Mouse (Mus musculus) kidney, embryonic 16.5 days (tissue): Measurements from ENCODE around the gene Dnase1l2. TPM values are rescaled to one million over a fixed set of nuclear protein-coding genes. Genes with fewer than 3 reads are reported as not detected.

Experiments
- ATAC-seq: fragments of 200-750 bp; cut with Nextera tagmentation; 2 replicates; pipeline ENCODE4 v1.8.0; 2017; ENCODE audit warnings: moderate TSS enrichment; ENCODE audit not compliant: low FRiP score, low TSS enrichment
- H3K27ac ChIP-seq: fragments of 300-500 bp; sonication (generic); 2 replicates; pipeline ENCODE4 v1.5.1; 2014; ENCODE audit warnings: low read length
- H3K27me3 ChIP-seq: fragments of 300-500 bp; sonication (generic); 2 replicates; pipeline ENCODE4 v1.6.1; 2014; ENCODE audit warnings: low read length, control low read depth, mixed read lengths; ENCODE audit not compliant: insufficient read depth
- H3K36me3 ChIP-seq: fragments of 300-500 bp; sonication (generic); 2 replicates; pipeline ENCODE4 v1.6.1; 2014; ENCODE audit warnings: low read length, control low read depth, mixed read lengths; ENCODE audit not compliant: insufficient read depth
- H3K4me1 ChIP-seq: fragments of 300-500 bp; sonication (generic); 2 replicates; pipeline ENCODE4 v1.6.1; 2014; ENCODE audit warnings: low read length, control low read depth, mixed read lengths; ENCODE audit not compliant: insufficient read depth
- H3K4me2 ChIP-seq: fragments of 300-500 bp; sonication (generic); replicated peaks from 2 replicates; pipeline ENCODE4 v1.6.1; 2014; ENCODE audit warnings: low read depth, low read length
- H3K4me3 ChIP-seq: fragments of 300-500 bp; sonication (generic); 2 replicates; pipeline ENCODE4 v1.5.1; 2014; ENCODE audit warnings: mild to moderate bottlenecking, low read length
- H3K9ac ChIP-seq: fragments of 300-500 bp; sonication (generic); replicated peaks from 2 replicates; pipeline ENCODE4 v1.6.1; 2014; ENCODE audit warnings: low read length
- H3K9me3 ChIP-seq: fragments of 300-500 bp; sonication (generic); 2 replicates; pipeline ENCODE4 v1.6.1; 2016; ENCODE audit warnings: low read length, control low read depth
- WGBS: fragments of 180-500 bp; shearing (Covaris S2); extraction: QIAGEN DNeasy Blood & Tissue Kit; methylation state at CpG from one replicate; pipeline ENCODE4 v1.1.7; 2014; 5-methylcytosine and 5-hydroxymethylcytosine counted together
- polyA plus RNA-seq: library from polyadenylated mRNA; unstranded; fragments of >200 nt; fragmentation: Nextera tagmentation; extraction: Ambion mirVana; gene quantifications from 2 replicates; pipeline ENCODE4 v1.2.1, GENCODE M21; 2015

The Dnase1l2 gene
- polyA plus RNA-seq, 1 experiment from 2014 or later, result 3.2 TPM

DNA sequence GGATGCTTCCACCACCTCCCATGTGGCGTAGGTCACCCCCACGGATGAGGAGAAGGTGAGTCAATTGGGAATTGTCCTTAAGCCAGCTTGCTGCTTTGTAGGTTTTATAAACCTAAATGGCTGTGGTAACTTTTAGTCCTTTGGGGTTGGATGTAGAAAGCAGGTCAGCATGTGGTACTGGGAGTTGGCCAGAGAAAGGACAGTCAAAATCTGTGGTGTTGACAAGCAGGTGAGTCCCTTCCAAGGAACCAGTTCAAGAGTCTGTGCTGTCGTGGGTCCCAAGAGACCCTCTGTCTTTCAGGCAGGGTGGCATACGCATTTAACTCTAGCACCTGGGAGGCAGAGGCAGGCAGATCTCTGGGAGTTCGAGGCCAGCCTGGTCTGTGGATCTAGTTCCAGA is 18.4 kb downstream of the Dnase1l2 start:
- 95% methylated on average over 5 of the region's 5 CpGs for WGBS
- Histone ChIP-seq H3K9me3 (no peaks in the 10 kb centered on the region), H3K4me3 (no peak overlapping the region), H3K27ac (no peak overlapping the region), H3K9ac (no peak overlapping the region), H3K36me3 (peaks cover 55% of the 10 kb centered on the region), H3K4me2 (no peak overlapping the region), H3K4me1 (peaks cover 4% of the 10 kb centered on the region; the same call in 1 of the 2 replicates), H3K27me3 (no peaks in the 10 kb centered on the region)
- no peak for ATAC-seq

DNA sequence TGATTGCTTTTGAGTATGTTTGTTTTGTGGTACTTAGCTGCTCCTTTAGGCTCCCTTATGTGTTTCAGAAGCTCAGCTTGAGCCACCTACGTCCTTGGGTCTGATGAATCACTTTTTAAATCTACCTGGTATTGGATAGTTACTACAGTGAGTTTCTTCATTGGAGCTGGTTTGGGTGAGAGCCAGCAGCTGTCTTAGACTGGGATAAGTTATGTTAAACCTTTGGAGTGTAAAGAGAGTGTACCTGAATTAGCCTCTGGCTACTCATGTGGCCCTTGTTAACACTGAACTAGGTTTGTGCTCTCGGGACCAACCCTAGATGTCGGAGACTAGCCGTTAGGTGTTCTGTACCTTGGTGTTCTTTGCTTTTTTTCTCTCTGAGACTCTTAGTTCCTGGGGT is 19.8 kb downstream of the Dnase1l2 start:
- 92% methylated on average over 4 of the region's 4 CpGs for WGBS
- Histone ChIP-seq H3K9me3 (no peaks in the 10 kb centered on the region), H3K4me2 (no peak overlapping the region), H3K36me3 (peaks cover 68% of the 10 kb centered on the region), H3K9ac (no peak overlapping the region), H3K27me3 (no peaks in the 10 kb centered on the region), H3K4me3 (no peak overlapping the region), H3K27ac (no peak overlapping the region), H3K4me1 (peaks cover 4% of the 10 kb centered on the region; the same call in 1 of the 2 replicates)
- ATAC-seq, result no peak

DNA sequence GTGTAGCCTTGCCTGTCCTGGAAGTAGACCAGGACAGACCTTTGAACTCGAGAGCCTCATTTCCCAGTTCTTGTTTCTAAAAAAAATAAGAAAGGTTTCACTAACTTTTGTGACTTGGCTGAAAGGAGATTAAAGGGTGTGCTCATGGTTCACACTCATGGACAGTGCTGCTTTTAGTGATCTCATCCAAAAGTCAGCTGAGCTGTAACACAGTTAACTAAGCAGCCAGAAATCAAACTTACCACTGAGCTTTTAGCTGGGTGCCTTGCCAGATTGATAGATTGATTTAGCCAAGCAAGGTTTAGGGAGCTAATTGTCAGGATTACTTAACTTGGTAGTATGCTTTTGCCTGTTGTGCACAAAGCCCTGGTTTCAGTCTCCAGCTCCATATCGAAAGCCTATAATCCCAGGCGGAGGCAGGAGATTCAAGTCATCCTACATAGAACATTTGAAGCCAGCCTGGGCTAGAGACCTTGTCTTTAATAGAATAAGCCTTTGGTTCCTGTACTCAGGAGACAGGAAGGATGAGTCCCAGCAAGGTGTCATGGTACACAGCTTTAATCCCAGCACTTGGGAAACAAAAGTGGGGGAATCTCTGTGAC is 26.8 kb downstream of the Dnase1l2 start:
- WGBS, result 81% methylated on average over 3 of the region's 3 CpGs

DNA sequence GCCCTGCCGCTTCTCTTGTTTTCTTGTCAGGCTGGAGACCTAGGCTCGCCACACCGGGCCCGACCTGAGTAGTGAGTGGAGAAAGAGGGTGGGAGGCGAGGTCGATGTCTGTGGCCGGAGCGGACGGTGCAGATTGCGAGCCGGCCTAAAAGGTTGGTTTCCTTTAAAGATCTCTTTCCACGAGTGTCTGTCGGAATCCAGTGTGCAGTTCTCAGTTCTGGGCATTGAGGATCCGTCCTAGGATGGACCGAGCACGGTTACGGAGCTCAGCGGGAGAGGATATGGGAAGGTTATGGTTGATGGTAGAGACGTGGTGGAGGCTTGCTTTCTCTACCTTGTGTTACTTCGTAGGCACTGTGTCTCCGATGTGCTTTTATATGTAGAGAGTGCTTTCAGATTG is 27.9 kb downstream of the Dnase1l2 start:
- H3K4me1 ChIP-seq, result peaks cover 31% of the 10 kb centered on the region
- no peaks in the 10 kb centered on the region for H3K9me3 ChIP-seq
- ATAC-seq, result no peak
- H3K9ac ChIP-seq, result peak overlapping the region; percentile 95
- peak overlapping the region; percentile 93 for H3K27ac ChIP-seq
- H3K27me3 ChIP-seq, result no peaks in the 10 kb centered on the region
- H3K4me2 ChIP-seq, result peak overlapping the region; percentile 96
- H3K4me3 ChIP-seq, result peak overlapping the region; percentile 96
- WGBS, result under 1% methylated on average over 21 of the region's 21 CpGs
- peaks cover 41% of the 10 kb centered on the region for H3K36me3 ChIP-seq

More for the DNA sequence above, 26.8 kb downstream of the Dnase1l2 start:
- no peak for ATAC-seq
- H3K4me1 ChIP-seq, result peaks cover 31% of the 10 kb centered on the region
- no peaks in the 10 kb centered on the region for H3K27me3 ChIP-seq
- no peak overlapping the region for H3K27ac ChIP-seq
- peak overlapping the region; percentile 96 for H3K4me2 ChIP-seq
- H3K36me3 ChIP-seq, result peaks cover 46% of the 10 kb centered on the region
- H3K4me3 ChIP-seq, result peak overlapping the region; percentile 96
- no peaks in the 10 kb centered on the region for H3K9me3 ChIP-seq
- peak overlapping the region; percentile 95 for H3K9ac ChIP-seq

DNA sequence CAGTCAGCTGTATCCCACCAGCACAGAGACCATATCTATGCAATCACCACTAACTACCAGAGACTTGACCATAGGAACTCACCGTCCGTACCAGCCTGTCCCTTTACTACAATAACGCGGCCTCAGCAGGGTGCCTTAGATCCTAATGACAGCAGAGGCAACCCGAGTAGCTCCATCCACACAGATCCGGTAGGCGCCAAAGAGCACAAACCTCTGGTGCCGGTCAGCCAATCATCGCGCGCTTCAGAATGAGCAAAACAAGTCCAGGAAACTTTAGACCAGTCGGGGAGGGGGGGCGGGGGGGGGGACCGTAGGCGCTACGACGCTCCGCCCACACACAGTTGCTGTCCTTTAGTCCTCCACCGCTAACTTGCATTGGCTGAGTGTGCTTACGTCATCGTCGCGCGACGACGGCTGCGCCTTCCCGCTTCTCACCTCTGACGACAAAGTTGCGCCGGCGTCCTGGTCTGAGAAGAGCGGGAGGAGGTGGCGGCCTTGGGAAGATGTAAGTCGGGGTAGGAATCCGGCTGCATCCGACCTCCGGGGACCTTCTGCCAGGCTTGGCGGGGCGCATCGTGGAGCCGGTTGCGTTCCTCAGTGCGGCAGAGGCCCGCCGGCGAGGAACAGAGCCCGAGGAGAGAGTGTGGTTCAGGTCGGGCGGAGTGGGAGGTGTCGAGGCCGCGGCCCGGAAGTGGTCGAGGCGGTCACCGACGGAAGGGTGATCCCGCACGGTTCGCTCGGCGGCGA is 28.5 kb downstream of the Dnase1l2 start, which contains the start of gene Rnps1:
Rnps1 (plus strand) TSS at position 336 of the 747 bp plus-strand sequence.
- no peaks in the 10 kb centered on the region for H3K27me3 ChIP-seq
- H3K36me3 ChIP-seq, result peaks cover 41% of the 10 kb centered on the region
- H3K4me3 ChIP-seq, result peak within 1 kb of the TSS; percentile 96
- H3K4me1 ChIP-seq, result peaks cover 31% of the 10 kb centered on the region
- no peaks in the 10 kb centered on the region for H3K9me3 ChIP-seq
- H3K4me2 ChIP-seq, result peak within 1 kb of the TSS; percentile 96
- under 1% methylated on average over 64 of the region's 64 CpGs for WGBS
- ATAC-seq, result peak; percentile 96
- peak within 1 kb of the TSS; percentile 94 for H3K27ac ChIP-seq
- peak within 1 kb of the TSS; percentile 95 for H3K9ac ChIP-seq

DNA sequence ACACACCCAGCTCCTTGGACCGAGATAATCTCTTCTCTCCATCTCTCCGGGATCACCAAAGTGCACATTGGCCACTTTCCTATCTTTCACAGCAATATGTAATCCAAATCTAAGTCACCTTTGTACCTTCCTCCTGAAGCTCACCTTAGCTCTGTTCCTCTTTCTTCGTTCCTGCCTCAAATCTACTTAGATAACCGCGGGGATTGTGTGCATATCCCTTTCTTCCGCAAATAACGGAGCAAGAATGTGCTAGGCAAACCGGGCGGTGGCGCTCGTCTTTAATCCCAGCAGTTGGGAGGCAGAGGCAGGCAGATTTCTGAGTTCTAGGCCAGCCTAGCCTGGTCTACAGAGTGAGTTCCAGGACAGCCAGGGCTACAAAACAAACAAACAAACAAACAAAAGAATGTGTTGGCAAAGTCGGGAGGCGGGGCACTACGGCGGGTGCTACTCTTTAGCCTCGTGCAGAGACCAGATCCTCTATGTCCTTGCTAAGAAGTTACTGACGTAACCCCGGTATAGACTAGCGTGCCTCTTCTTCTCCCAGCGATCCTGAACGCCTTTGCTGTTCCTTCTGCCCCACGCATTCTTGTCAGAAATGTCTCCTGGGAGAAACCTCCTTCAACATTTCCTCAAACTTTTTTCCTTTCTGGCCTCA is 29.2 kb downstream of the Dnase1l2 start:
- no peaks in the 10 kb centered on the region for H3K27me3 ChIP-seq
- H3K9ac ChIP-seq, result peak overlapping the region; percentile 84
- H3K4me2 ChIP-seq, result peak overlapping the region; percentile 82
- no peaks in the 10 kb centered on the region for H3K9me3 ChIP-seq
- peak overlapping the region; percentile 94 for H3K27ac ChIP-seq
- H3K4me3 ChIP-seq, result peak overlapping the region; percentile 96
- H3K4me1 ChIP-seq, result peaks cover 31% of the 10 kb centered on the region
- peak; percentile 56 for ATAC-seq
- H3K36me3 ChIP-seq, result peaks cover 37% of the 10 kb centered on the region
- WGBS, result 31% methylated on average over 22 of the region's 22 CpGs

DNA sequence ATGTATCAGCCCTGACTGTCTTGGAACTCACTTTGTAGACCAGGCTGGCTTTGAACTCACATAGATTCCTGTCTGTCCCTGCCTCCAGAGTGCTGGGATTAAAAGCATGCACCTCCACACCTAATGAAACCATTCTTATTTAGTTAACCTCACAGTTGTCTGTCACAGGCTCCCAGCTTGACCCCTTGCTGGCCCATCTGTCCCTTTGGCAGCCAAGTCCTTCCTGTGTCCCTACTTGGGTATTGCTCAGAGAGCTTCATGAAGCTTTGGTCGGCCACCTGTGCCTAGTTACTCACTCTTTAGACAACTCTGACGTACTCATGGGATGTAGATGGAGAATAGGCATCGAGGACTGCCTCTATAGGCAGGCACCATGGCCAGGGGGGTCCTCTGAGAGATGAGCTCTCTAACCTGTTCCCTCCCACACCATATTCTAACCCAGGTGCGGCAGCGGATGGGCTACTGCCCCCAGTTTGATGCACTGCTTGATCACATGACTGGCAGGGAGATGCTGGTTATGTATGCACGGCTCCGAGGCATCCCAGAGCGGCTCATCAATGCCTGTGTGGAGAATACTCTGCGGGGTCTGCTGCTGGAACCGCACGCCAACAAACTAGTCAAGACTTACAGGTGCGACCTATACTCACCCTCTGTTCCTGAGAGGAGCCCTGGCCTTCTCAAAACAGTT is 35.6 kb downstream of the Dnase1l2 start:
- 82% methylated on average over 12 of the region's 12 CpGs for WGBS
- no peak for ATAC-seq
- H3K4me2 ChIP-seq, result no peak overlapping the region
- H3K4me3 ChIP-seq, result no peak overlapping the region
- no peaks in the 10 kb centered on the region for H3K27me3 ChIP-seq
- H3K27ac ChIP-seq, result no peak overlapping the region
- H3K9me3 ChIP-seq, result no peaks in the 10 kb centered on the region
- H3K4me1 ChIP-seq, result no peaks in the 10 kb centered on the region
- H3K9ac ChIP-seq, result no peak overlapping the region
- peaks cover 29% of the 10 kb centered on the region for H3K36me3 ChIP-seq

DNA sequence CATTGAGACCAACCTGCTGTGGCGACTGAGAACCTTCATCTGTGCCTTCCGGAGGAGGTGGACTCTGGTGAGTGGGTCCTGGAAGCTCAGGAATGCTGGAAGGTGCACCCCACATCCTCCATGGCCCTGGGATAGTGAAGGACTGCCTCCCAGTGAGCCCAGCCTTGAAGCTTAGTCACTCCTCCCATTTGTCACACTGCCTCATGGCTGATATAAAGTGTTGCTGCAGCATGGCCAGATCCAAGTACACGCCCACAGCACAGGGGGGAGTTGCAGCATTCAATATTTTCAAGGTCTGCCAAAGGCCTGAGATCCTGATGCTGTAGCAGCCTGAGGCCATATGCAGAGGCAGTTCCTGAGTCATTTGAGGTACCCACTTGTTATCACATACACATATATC is 40.5 kb downstream of the Dnase1l2 start:
- no peak for ATAC-seq
- no peak overlapping the region for H3K9ac ChIP-seq
- H3K36me3 ChIP-seq, result peaks cover 12% of the 10 kb centered on the region; the same call in 1 of the 2 replicates
- no peak overlapping the region for H3K4me2 ChIP-seq
- no peak overlapping the region for H3K4me3 ChIP-seq
- WGBS, result 75% methylated on average over 3 of the region's 3 CpGs
- no peak overlapping the region for H3K27ac ChIP-seq
- no peaks in the 10 kb centered on the region for H3K27me3 ChIP-seq
- H3K9me3 ChIP-seq, result no peaks in the 10 kb centered on the region
- H3K4me1 ChIP-seq, result no peaks in the 10 kb centered on the region

DNA sequence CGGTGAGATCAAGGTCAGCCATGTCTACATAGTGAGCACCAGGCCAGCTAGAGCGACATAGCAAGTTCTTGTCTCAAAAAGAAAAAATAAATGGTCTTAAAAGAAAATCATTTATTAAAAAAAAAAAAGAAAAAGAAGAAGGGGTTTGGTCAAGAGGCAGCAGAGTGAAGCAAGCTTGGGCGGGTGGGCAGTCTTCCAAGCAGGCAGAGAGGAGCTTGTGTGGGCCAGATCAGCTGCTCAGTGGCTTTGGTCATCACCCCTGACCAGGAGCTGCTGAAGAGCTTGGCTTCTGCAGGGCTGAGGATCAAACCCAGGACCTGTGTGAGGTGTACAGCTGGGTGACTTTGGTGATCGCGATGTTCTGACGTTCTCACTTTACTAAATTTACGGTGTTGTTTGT is 48.4 kb downstream of the Dnase1l2 start:
- H3K9me3 ChIP-seq, result no peaks in the 10 kb centered on the region
- 0 out of 2 replicates have a peak, but pooled peaks cover 6% of the 10 kb centered on the region for H3K36me3 ChIP-seq
- 70% methylated on average over 7 of the region's 7 CpGs for WGBS
- no peak overlapping the region for H3K4me3 ChIP-seq
- no peak overlapping the region for H3K27ac ChIP-seq
- no peak for ATAC-seq
- no peaks in the 10 kb centered on the region for H3K4me1 ChIP-seq
- no peaks in the 10 kb centered on the region for H3K27me3 ChIP-seq
- no peak overlapping the region for H3K4me2 ChIP-seq
- H3K9ac ChIP-seq, result no peak overlapping the region
